Mouse (Mus musculus) forebrain, embryonic 14.5 days (tissue): ENCODE data around the gene Catsperd. TPM values are rescaled to one million over a fixed set of nuclear protein-coding genes. Genes with fewer than 3 reads are reported as not detected.
"Not testable (repeated sequence)": the region's sequence is repeated elsewhere in the genome, so short reads cannot be mapped to it uniquely, and the experiment has no call there.

Experiments used
- ATAC-seq: fragments of 200-750 bp; cut with Nextera tagmentation; 2 replicates; pipeline ENCODE4 v1.8.0; 2017; ENCODE audit warnings: mild to moderate bottlenecking, moderate library complexity
- DNase-seq: peaks from one replicate; pipeline ENCODE4 v3.0.0-alpha.2; 2015; ENCODE audit warnings: low spot score
- H3K27ac ChIP-seq: fragments of 300-500 bp; sonication (generic); 2 replicates; pipeline ENCODE4 v1.5.1; 2014; ENCODE audit warnings: low read depth, mild to moderate bottlenecking, control low read depth, low read length, moderate library complexity
- H3K27me3 ChIP-seq: fragments of 300-500 bp; sonication (generic); replicated peaks from 2 replicates; pipeline ENCODE4 v1.6.1; 2014; ENCODE audit warnings: low read length, control low read depth, mixed read lengths; ENCODE audit not compliant: control insufficient read depth, insufficient read depth
- H3K36me3 ChIP-seq: fragments of 300-500 bp; sonication (generic); 2 replicates; pipeline ENCODE4 v1.6.1; 2014; ENCODE audit warnings: low read length, control low read depth; ENCODE audit not compliant: control insufficient read depth, insufficient read depth
- H3K4me1 ChIP-seq: fragments of 300-500 bp; sonication (generic); 2 replicates; pipeline ENCODE4 v1.6.1; 2014; ENCODE audit warnings: antibody characterized with exemption, low read length, control low read depth; ENCODE audit not compliant: control insufficient read depth, insufficient read depth
- H3K4me2 ChIP-seq: fragments of 300-500 bp; sonication (generic); 2 replicates; pipeline ENCODE4 v1.6.1; 2014; ENCODE audit warnings: mild to moderate bottlenecking, control low read depth, low read length
- H3K4me3 ChIP-seq: fragments of 300-500 bp; sonication (generic); 2 replicates; pipeline ENCODE4 v1.5.1; 2014; ENCODE audit warnings: low read depth, low read length, control low read depth
- H3K9ac ChIP-seq: fragments of 300-500 bp; sonication (generic); 2 replicates; pipeline ENCODE4 v1.6.1; 2014; ENCODE audit warnings: mild to moderate bottlenecking, low read length, control low read depth, moderate library complexity
- H3K9me3 ChIP-seq: fragments of 300-500 bp; sonication (generic); replicated peaks from 2 replicates; pipeline ENCODE4 v1.6.1; 2016; ENCODE audit warnings: low read length, control low read depth, mixed read lengths; ENCODE audit not compliant: control insufficient read depth
- WGBS: fragments of 180-500 bp; shearing (Covaris S2); extraction: QIAGEN DNeasy Blood & Tissue Kit; methylation state at CpG from one replicate; pipeline ENCODE4 v1.1.7; 2014; 5-methylcytosine and 5-hydroxymethylcytosine counted together
- polyA plus RNA-seq: library from polyadenylated mRNA; unstranded; fragments of >200 nt; fragmentation: Nextera tagmentation; extraction: Ambion mirVana; gene quantifications from 2 replicates; pipeline ENCODE4 v1.2.1, GENCODE M21; 2014

Catsperd gene
- polyA plus RNA-seq, 1 experiment from 2014 or later, result 1.2 TPM

GRCm38 (mm10) chr17:56616725-56617124 is 11.2 kb upstream of the Catsperd start:
- 87% methylated on average over 3 of the region's 3 CpGs for WGBS
- ATAC-seq (no peak), DNase-seq (no peak)
- H3K36me3 ChIP-seq, result peaks cover 71% of the 10 kb centered on the region
- no peak overlapping the region for H3K9ac ChIP-seq
- H3K27ac ChIP-seq, result no peak overlapping the region
- no peak overlapping the region for H3K4me2 ChIP-seq
- no peak overlapping the region for H3K4me3 ChIP-seq
- peaks cover 10% of the 10 kb centered on the region for H3K4me1 ChIP-seq
- H3K27me3 ChIP-seq, result no peaks in the 10 kb centered on the region
- no peaks in the 10 kb centered on the region for H3K9me3 ChIP-seq

GRCm38 (mm10) chr17:56617628-56618027 is 10.3 kb upstream of the Catsperd start:
- H3K4me2 ChIP-seq, result no peak overlapping the region
- H3K4me1 ChIP-seq, result peaks cover 8% of the 10 kb centered on the region
- H3K36me3 ChIP-seq, result peaks cover 80% of the 10 kb centered on the region
- H3K4me3 ChIP-seq, result no peak overlapping the region
- ATAC-seq (no peak), DNase-seq (no peak)
- no peaks in the 10 kb centered on the region for H3K9me3 ChIP-seq
- H3K27me3 ChIP-seq, result no peaks in the 10 kb centered on the region
- H3K27ac ChIP-seq, result no peak overlapping the region
- no peak overlapping the region for H3K9ac ChIP-seq
- 92% methylated on average over 8 of the region's 8 CpGs for WGBS

- Histone ChIP-seq H3K4me2 (peak overlapping the region; percentile 77), H3K27ac (no peak overlapping the region), H3K4me3 (no peak overlapping the region), H3K9me3 (no peaks in the 10 kb centered on the region), H3K4me1 (peaks cover 16% of the 10 kb centered on the region), H3K36me3 (peaks cover 35% of the 10 kb centered on the region), H3K27me3 (no peaks in the 10 kb centered on the region), H3K9ac (no peak overlapping the region)
- no peak for DNase-seq
- 91% methylated on average over 3 of the region's 3 CpGs for WGBS
- no peak for ATAC-seq
Measured at GRCm38 (mm10) chr17:56625495-56625894, 2.4 kb upstream of the Catsperd start.

GRCm38 (mm10) chr17:56626260-56626659 is 1.7 kb upstream of the Catsperd start:
- Histone ChIP-seq H3K4me2 (peak overlapping the region; percentile 77), H3K36me3 (peaks cover 29% of the 10 kb centered on the region), H3K4me1 (peaks cover 16% of the 10 kb centered on the region), H3K9me3 (no peaks in the 10 kb centered on the region), H3K4me3 (peak overlapping the region; percentile 92), H3K9ac (peak overlapping the region; percentile 82), H3K27ac (no peak overlapping the region; the same call in 1 of the 2 replicates), H3K27me3 (no peaks in the 10 kb centered on the region)
- ATAC-seq, result no peak
- DNase-seq, result no peak
- 1% methylated on average over 32 of the region's 32 CpGs for WGBS

GRCm38 (mm10) chr17:56626754-56627470 is 1.0 kb upstream of the Catsperd start, which contains the start of gene Lonp1:
TSS of gene Lonp1 (minus strand) at chr17:56626887.
- H3K9me3 ChIP-seq, result no peaks in the 10 kb centered on the region
- H3K9ac ChIP-seq, result peak within 1 kb of the TSS; percentile 82
- no peaks in the 10 kb centered on the region for H3K27me3 ChIP-seq
- H3K36me3 ChIP-seq, result peaks cover 23% of the 10 kb centered on the region
- peak within 1 kb of the TSS; percentile 92 for H3K4me3 ChIP-seq
- H3K27ac ChIP-seq, result no peak within 1 kb of the TSS; the same call in 1 of the 2 replicates
- peaks cover 16% of the 10 kb centered on the region for H3K4me1 ChIP-seq
- H3K4me2 ChIP-seq, result peak within 1 kb of the TSS; percentile 77
- DNase-seq, result peak; percentile 99
- ATAC-seq, result peak; percentile 95
- WGBS, result 1% methylated on average over 51 of the region's 51 CpGs

GRCm38 (mm10) chr17:56629800-56630781 is 2.1 kb downstream of the Catsperd start:
- H3K27ac ChIP-seq, H3K4me3 ChIP-seq, H3K4me2 ChIP-seq, H3K36me3 ChIP-seq, H3K9ac ChIP-seq, DNase-seq, H3K27me3 ChIP-seq, H3K9me3 ChIP-seq, ATAC-seq: not testable (repeated sequence)
- peaks cover 16% of the 10 kb centered on the region for H3K4me1 ChIP-seq
- 92% methylated on average over 26 of the region's 27 CpGs for WGBS

- H3K36me3 ChIP-seq, result no peaks in the 10 kb centered on the region
- no peaks in the 10 kb centered on the region for H3K27me3 ChIP-seq
- 63% methylated on average over 4 of the region's 4 CpGs for WGBS
- no peak overlapping the region for H3K4me3 ChIP-seq
- H3K27ac ChIP-seq, result no peak overlapping the region
- no peak overlapping the region for H3K4me2 ChIP-seq
- no peak for DNase-seq
- H3K9me3 ChIP-seq, result no peaks in the 10 kb centered on the region
- no peak overlapping the region for H3K9ac ChIP-seq
- H3K4me1 ChIP-seq, result peaks cover 6% of the 10 kb centered on the region; the same call in 1 of the 2 replicates
- no peak for ATAC-seq
Measured at GRCm38 (mm10) chr17:56631807-56632206, 3.9 kb downstream of the Catsperd start.

GRCm38 (mm10) chr17:56634023-56634422 is 6.1 kb downstream of the Catsperd start:
- DNase-seq (no peak), ATAC-seq (no peak)
- H3K9me3 ChIP-seq, result no peaks in the 10 kb centered on the region
- no peaks in the 10 kb centered on the region for H3K36me3 ChIP-seq
- H3K9ac ChIP-seq, result no peak overlapping the region
- WGBS, result 89% methylated on average over 6 of the region's 6 CpGs
- no peak overlapping the region for H3K27ac ChIP-seq
- H3K4me3 ChIP-seq, result no peak overlapping the region
- H3K4me2 ChIP-seq, result no peak overlapping the region
- H3K27me3 ChIP-seq, result no peaks in the 10 kb centered on the region
- no peaks in the 10 kb centered on the region for H3K4me1 ChIP-seq
